Comparison of ENCODE assay signal across 11 mouse cellular contexts in the genomic region with DNA sequence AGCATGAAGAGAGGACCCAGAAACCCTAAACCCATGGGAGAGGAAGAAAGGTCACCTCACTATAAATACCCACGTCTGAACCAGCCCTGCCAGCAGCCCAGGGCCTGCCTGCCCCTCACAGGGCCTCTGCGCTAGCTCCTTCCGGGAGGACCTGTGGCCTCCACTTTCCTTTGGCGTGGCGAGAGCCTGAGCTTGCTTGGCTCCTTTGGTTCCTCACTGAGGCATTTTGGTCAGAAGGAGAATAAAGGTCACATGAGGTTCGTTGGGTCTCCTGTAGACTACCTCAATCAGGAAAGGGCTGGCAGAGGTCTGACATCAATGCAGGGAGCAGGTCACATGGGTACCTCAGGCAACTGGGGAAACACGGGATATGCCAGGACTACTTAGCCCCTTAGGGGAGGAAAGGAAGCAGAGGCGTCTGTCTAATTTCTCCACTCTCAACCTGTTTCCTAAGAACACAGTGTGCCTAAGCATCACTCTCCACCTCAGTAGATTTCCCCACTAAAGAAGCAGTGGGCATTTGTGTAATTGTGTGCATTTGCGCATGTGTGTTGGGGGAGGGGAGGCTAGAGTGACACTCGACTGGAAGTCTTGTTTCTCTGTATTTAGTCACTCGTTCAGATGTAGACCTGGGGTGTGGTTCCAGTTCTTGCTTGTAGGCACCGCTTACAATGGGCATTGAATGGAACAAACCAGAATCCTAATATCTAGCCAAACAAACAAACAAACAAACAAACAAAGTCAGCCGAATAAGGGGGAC. TPM values are rescaled to one million over a fixed set of nuclear protein-coding genes. Genes with fewer than 3 reads are reported as not detected.
DNase-seq lines count a peak whose midpoint lies in the region; ATAC-seq and TF ChIP-seq lines count a peak whose summit lies in the region.
"Had no signal": no experiment of that assay in that cellular context is flagged by ENCODE, and none has a peak within 500 bp of the region (broad histone marks: within the 10 kb centered on the region; RNA-seq: fewer than 3 reads in every experiment).

No protein-coding gene starts in this region.

- peaks cover 30% of the 10 kb centered on the region for H3K4me1 ChIP-seq in kidney, postnatal 0 days (replicated peaks; ENCODE audit: insufficient read depth, low read length)
- H3K4me1 ChIP-seq in limb, embryonic 13.5 days: peaks cover 34% of the 10 kb centered on the region

- 43% methylated on average over 13 of the region's 13 CpGs for WGBS in kidney, postnatal 0 days
- 59% methylated on average over 13 of the region's 13 CpGs for WGBS in limb, embryonic 13.5 days

- no peak overlapping the region for H3K4me2 ChIP-seq in kidney, postnatal 0 days (ENCODE audit: low read length)
- H3K4me2 ChIP-seq in limb, embryonic 13.5 days (replicated peaks): no peak overlapping the region
- H3K4me2 ChIP-seq: forebrain, embryonic 13.5 days; neural tube, embryonic 12.5 days had no signal

- 0 out of 2 replicates have a peak, but pooled peaks have one; percentile 34 for ATAC-seq in kidney, postnatal 0 days (replicated peaks; ENCODE audit: low FRiP score, low read depth)
- 0 out of 2 replicates have a peak, but pooled peaks have one; percentile 24 for ATAC-seq in limb, embryonic 13.5 days (ENCODE audit: low FRiP score, low read depth)
- ATAC-seq: forebrain, embryonic 13.5 days had no signal

- H3K9ac ChIP-seq in kidney, postnatal 0 days (ENCODE audit: low read depth, low read length): 0 out of 2 replicates have a peak overlapping the region, but pooled peaks have one; percentile 37
- H3K9ac ChIP-seq in limb, embryonic 13.5 days: peak overlapping the region; percentile 31
- H3K9ac ChIP-seq: forebrain, embryonic 13.5 days; neural tube, embryonic 12.5 days had no signal

- no peak for TF ChIP-seq CTCF in kidney, postnatal 0 days (IDR thresholded peaks at IDR 0.05; ENCODE audit: low read depth)

- no peak for DNase-seq in kidney, postnatal 0 days (ENCODE audit: low spot score)
- DNase-seq in kidney, postnatal 10 days: no peak
- DNase-seq in ES-CJ7 (ENCODE audit: low read depth, low spot score): peak; percentile 79
- DNase-seq in heart, adult 9 months (ENCODE audit: low spot score in 2 of 2): peak; percentile 34 to 50
- DNase-seq in right cerebral cortex, postnatal 10 days (ENCODE audit: low spot score in 2 of 2): no peak
- DNase-seq in T-cell, adult 2 months (ENCODE audit: low spot score): no peak
- no peak for DNase-seq in right cerebral cortex, adult 2 months (ENCODE audit: low spot score in 2 of 2)
- DNase-seq: cerebellum, postnatal 14 days had no signal

- no peaks in the 10 kb centered on the region for H3K36me3 ChIP-seq in kidney, postnatal 0 days (ENCODE audit: insufficient read depth, low read length)
- no peaks in the 10 kb centered on the region for H3K36me3 ChIP-seq in limb, embryonic 13.5 days
- H3K36me3 ChIP-seq: neural tube, embryonic 12.5 days had no signal

- H3K27me3 ChIP-seq in kidney, postnatal 0 days (ENCODE audit: insufficient read depth, low read length): no peaks in the 10 kb centered on the region
- no peaks in the 10 kb centered on the region for H3K27me3 ChIP-seq in limb, embryonic 13.5 days
- H3K27me3 ChIP-seq: forebrain, embryonic 13.5 days; neural tube, embryonic 12.5 days had no signal

- H3K9me3 ChIP-seq in kidney, postnatal 0 days (replicated peaks; ENCODE audit: low read length): no peaks in the 10 kb centered on the region
- H3K9me3 ChIP-seq in limb, embryonic 13.5 days: no peaks in the 10 kb centered on the region
- H3K9me3 ChIP-seq: forebrain, embryonic 13.5 days; neural tube, embryonic 12.5 days had no signal

- H3K4me3 ChIP-seq in kidney, postnatal 0 days (replicated peaks; ENCODE audit: low read depth, low read length): no peak overlapping the region
- H3K4me3 ChIP-seq in limb, embryonic 13.5 days: no peak overlapping the region
- H3K4me3 ChIP-seq: forebrain, embryonic 13.5 days; neural tube, embryonic 12.5 days had no signal

- H3K27ac ChIP-seq in kidney, postnatal 0 days: peak overlapping the region; percentile 68
- peak overlapping the region; percentile 22; the same call in 1 of the 2 replicates for H3K27ac ChIP-seq in limb, embryonic 13.5 days
- H3K27ac ChIP-seq: forebrain, embryonic 13.5 days; neural tube, embryonic 12.5 days had no signal

RNA-seq across cellular contexts. Expression of gene Apobec2, which starts 5.6 kb away (rescaled TPM):
- polyA plus RNA-seq in kidney, postnatal 0 days (2015; fragmentation: Nextera tagmentation; extraction: Ambion mirVana): 0.80 and 0.93 TPM in 2 replicates
- 21.8 and 21.9 TPM in 2 replicates for polyA plus RNA-seq in limb, embryonic 13.5 days (2015; fragmentation: Nextera tagmentation; extraction: Ambion mirVana)

RNA-seq across cellular contexts. Expression of gene Oard1, which starts 17.4 kb away (rescaled TPM):
- polyA plus RNA-seq in kidney, postnatal 0 days (2015; fragmentation: Nextera tagmentation; extraction: Ambion mirVana): 77.5 and 82.6 TPM in 2 replicates
- polyA plus RNA-seq in limb, embryonic 13.5 days (2015; fragmentation: Nextera tagmentation; extraction: Ambion mirVana): 52.5 and 56.6 TPM in 2 replicates

RNA-seq across cellular contexts. Expression of gene Nfya, which starts 17.5 kb away (rescaled TPM):
- polyA plus RNA-seq in kidney, postnatal 0 days (2015; fragmentation: Nextera tagmentation; extraction: Ambion mirVana): 8.0 and 8.1 TPM in 2 replicates
- polyA plus RNA-seq in limb, embryonic 13.5 days (2015; fragmentation: Nextera tagmentation; extraction: Ambion mirVana): 16.7 and 17.2 TPM in 2 replicates

RNA-seq across cellular contexts. Expression of gene Tspo2, which starts 24.2 kb away (rescaled TPM):
- polyA plus RNA-seq in kidney, postnatal 0 days (2015; fragmentation: Nextera tagmentation; extraction: Ambion mirVana): 0.62 and 1.2 TPM in 2 replicates
- polyA plus RNA-seq in limb, embryonic 13.5 days (2015; fragmentation: Nextera tagmentation; extraction: Ambion mirVana): 1.8 and 2.0 TPM in 2 replicates

RNA-seq across cellular contexts. Expression of gene Unc5cl, which starts 27.5 kb away (rescaled TPM):
- polyA plus RNA-seq in kidney, postnatal 0 days (2015; fragmentation: Nextera tagmentation; extraction: Ambion mirVana): 3.6 and 3.9 TPM in 2 replicates
- polyA plus RNA-seq in limb, embryonic 13.5 days (2015; fragmentation: Nextera tagmentation; extraction: Ambion mirVana): 0.31 and 0.32 TPM in 2 replicates
- polyA plus RNA-seq: neural tube, embryonic 12.5 days had no signal

Comparison
In these comparisons a context has a peak if more than half of its experiments do, and no peak if none do; other contexts are left out.
1. DNase-seq: peak in ES-CJ7 (single experiment) and heart, adult 9 months (2 of 2); none in kidney, postnatal 0 days (single experiment), kidney, postnatal 10 days (single experiment), right cerebral cortex, postnatal 10 days (0 of 2), T-cell, adult 2 months (single experiment) and right cerebral cortex, adult 2 months (0 of 2).
2. RNA of gene Apobec2, which starts 5.6 kb away (polyA plus RNA-seq): 21.8 to 21.9 TPM in limb, embryonic 13.5 days; 0.80 to 0.93 TPM in kidney, postnatal 0 days; every median in the first group is over 10 times any median in the second.